Mouse (Mus musculus) liver, embryonic 11.5 days (tissue): ENCODE results near the gene Ino80d. TPM values are rescaled to one million over a fixed set of nuclear protein-coding genes. Genes with fewer than 3 reads are reported as not detected.

Source experiments
- ATAC-seq: fragments of 200-750 bp; cut with Nextera tagmentation; replicated peaks from 2 replicates; pipeline ENCODE4 v1.8.0; 2017; ENCODE audit warnings: moderate number of reproducible peaks, mild to moderate bottlenecking, moderate TSS enrichment, moderate library complexity; ENCODE audit not compliant: low FRiP score
- DNase-seq: peaks from one replicate; pipeline ENCODE4 v3.0.0-alpha.2; 2017; ENCODE audit warnings: low spot score
- H3K27ac ChIP-seq: fragments of 300-500 bp; sonication (generic); 2 replicates; pipeline ENCODE4 v1.5.1; 2014; ENCODE audit warnings: mild to moderate bottlenecking, low read depth, low read length, control low read depth
- H3K27me3 ChIP-seq: fragments of 300-500 bp; sonication (generic); replicated peaks from 2 replicates; pipeline ENCODE4 v1.6.1; 2014; ENCODE audit warnings: low read length, mixed read lengths; ENCODE audit not compliant: control insufficient read depth, insufficient read depth
- H3K36me3 ChIP-seq: fragments of 300-500 bp; sonication (generic); 2 replicates; pipeline ENCODE4 v1.6.1; 2014; ENCODE audit warnings: mild to moderate bottlenecking, low read length, moderate library complexity, mixed read lengths; ENCODE audit not compliant: control insufficient read depth, insufficient read depth
- H3K4me1 ChIP-seq: fragments of 300-500 bp; sonication (generic); replicated peaks from 2 replicates; pipeline ENCODE4 v1.6.1; 2014; ENCODE audit warnings: low read length, mixed read lengths; ENCODE audit not compliant: control insufficient read depth, insufficient read depth
- H3K4me2 ChIP-seq: fragments of 300-500 bp; sonication (generic); 2 replicates; pipeline ENCODE4 v1.6.1; 2014; ENCODE audit warnings: mild to moderate bottlenecking, control low read depth, moderate library complexity
- H3K4me3 ChIP-seq: fragments of 300-500 bp; sonication (generic); 2 replicates; pipeline ENCODE4 v1.5.1; 2014; ENCODE audit warnings: low read depth, low read length, control low read depth
- H3K9ac ChIP-seq: fragments of 300-500 bp; sonication (generic); 2 replicates; pipeline ENCODE4 v1.6.1; 2014; ENCODE audit warnings: low read depth, low read length, control low read depth
- H3K9me3 ChIP-seq: fragments of 300-500 bp; sonication (generic); 2 replicates; pipeline ENCODE4 v1.6.1; 2016; ENCODE audit warnings: low read length, inconsistent platforms, mixed read lengths; ENCODE audit not compliant: control insufficient read depth
- WGBS: fragments of 180-500 bp; shearing (Covaris S2); extraction: QIAGEN DNeasy Blood & Tissue Kit; methylation state at CpG from one replicate; pipeline ENCODE4 v1.1.7; 2014; 5-methylcytosine and 5-hydroxymethylcytosine counted together
- polyA plus RNA-seq: library from polyadenylated mRNA; unstranded; fragments of >200 nt; fragmentation: Nextera tagmentation; extraction: Ambion mirVana; gene quantifications from 2 replicates; pipeline ENCODE4 v1.2.1, GENCODE M21; 2014

Gene Ino80d
- polyA plus RNA-seq, 1 experiment from 2014 or later = 10.6 TPM

- Histone ChIP-seq H3K4me1 (peaks cover 5% of the 10 kb centered on the region), H3K9ac (no peak overlapping the region), H3K36me3 (peaks cover 40% of the 10 kb centered on the region), H3K4me3 (no peak overlapping the region), H3K27ac (no peak overlapping the region), H3K27me3 (no peaks in the 10 kb centered on the region), H3K9me3 (no peaks in the 10 kb centered on the region), H3K4me2 (no peak overlapping the region)
- no peak for DNase-seq
- 94% methylated on average over 3 of the region's 3 CpGs for WGBS
- ATAC-seq = no peak
Measured at GRCm38 (mm10) chr1:63057318-63057717, 57.1 kb downstream of the Ino80d start.

- no peak overlapping the region for H3K27ac ChIP-seq
- H3K4me1 ChIP-seq = peaks cover 5% of the 10 kb centered on the region
- WGBS = 89% methylated on average over 3 of the region's 3 CpGs
- H3K27me3 ChIP-seq = no peaks in the 10 kb centered on the region
- no peak overlapping the region for H3K4me3 ChIP-seq
- no peak for DNase-seq
- H3K9ac ChIP-seq = no peak overlapping the region
- H3K4me2 ChIP-seq = no peak overlapping the region
- peaks cover 32% of the 10 kb centered on the region for H3K36me3 ChIP-seq
- no peak for ATAC-seq
- H3K9me3 ChIP-seq = no peaks in the 10 kb centered on the region
Measured at GRCm38 (mm10) chr1:63055386-63055785, 59.1 kb downstream of the Ino80d start.

- Histone ChIP-seq H3K36me3 (0 out of 2 replicates have a peak, but pooled peaks cover 3% of the 10 kb centered on the region), H3K27me3 (no peaks in the 10 kb centered on the region), H3K4me3 (no peak overlapping the region), H3K4me2 (no peak overlapping the region), H3K9me3 (no peaks in the 10 kb centered on the region), H3K4me1 (no peaks in the 10 kb centered on the region), H3K27ac (no peak overlapping the region), H3K9ac (no peak overlapping the region)
- WGBS = 92% methylated on average over 8 of the region's 8 CpGs
- ATAC-seq (no peak), DNase-seq (no peak)
Measured at GRCm38 (mm10) chr1:63050866-63051265, 63.6 kb downstream of the Ino80d start.

- Histone ChIP-seq H3K36me3 (0 out of 2 replicates have a peak, but pooled peaks cover 3% of the 10 kb centered on the region), H3K9ac (no peak overlapping the region), H3K4me2 (no peak overlapping the region), H3K9me3 (no peaks in the 10 kb centered on the region), H3K27ac (no peak overlapping the region), H3K4me1 (no peaks in the 10 kb centered on the region), H3K4me3 (no peak overlapping the region), H3K27me3 (no peaks in the 10 kb centered on the region)
- ATAC-seq (no peak), DNase-seq (no peak)
- 81% methylated on average over 3 of the region's 3 CpGs for WGBS
Measured at GRCm38 (mm10) chr1:63049977-63050376, 64.5 kb downstream of the Ino80d start.

GRCm38 (mm10) chr1:63047983-63048382 is 66.5 kb downstream of the Ino80d start:
- ATAC-seq = no peak
- 88% methylated on average over 6 of the region's 6 CpGs for WGBS

GRCm38 (mm10) chr1:63032929-63033328 is 81.5 kb downstream of the Ino80d start:
- DNase-seq (no peak), ATAC-seq (no peak)
- Histone ChIP-seq H3K9me3 (no peaks in the 10 kb centered on the region), H3K36me3 (no peaks in the 10 kb centered on the region), H3K4me1 (no peaks in the 10 kb centered on the region), H3K4me2 (no peak overlapping the region), H3K9ac (no peak overlapping the region), H3K27ac (no peak overlapping the region), H3K4me3 (no peak overlapping the region), H3K27me3 (no peaks in the 10 kb centered on the region)
- 81% methylated on average over 3 of the region's 3 CpGs for WGBS

More at GRCm38 (mm10) chr1:63047983-63048382, 66.5 kb downstream of the Ino80d start:
- Histone ChIP-seq H3K36me3 (0 out of 2 replicates have a peak, but pooled peaks cover 3% of the 10 kb centered on the region), H3K27ac (no peak overlapping the region), H3K9me3 (no peaks in the 10 kb centered on the region), H3K4me1 (no peaks in the 10 kb centered on the region), H3K4me3 (no peak overlapping the region), H3K4me2 (no peak overlapping the region), H3K9ac (no peak overlapping the region), H3K27me3 (no peaks in the 10 kb centered on the region)
- no peak for DNase-seq

- no peak overlapping the region for H3K9ac ChIP-seq
- 64% methylated on average over 2 of the region's 2 CpGs for WGBS
- no peaks in the 10 kb centered on the region for H3K36me3 ChIP-seq
- no peak overlapping the region for H3K27ac ChIP-seq
- no peak for ATAC-seq
- no peak for DNase-seq
- no peak overlapping the region for H3K4me3 ChIP-seq
- H3K9me3 ChIP-seq = no peaks in the 10 kb centered on the region
- H3K27me3 ChIP-seq = no peaks in the 10 kb centered on the region
- H3K4me2 ChIP-seq = no peak overlapping the region
- H3K4me1 ChIP-seq = no peaks in the 10 kb centered on the region
Measured at GRCm38 (mm10) chr1:63019916-63020315, 94.6 kb downstream of the Ino80d start.

GRCm38 (mm10) chr1:63005013-63005646 is 109.3 kb downstream of the Ino80d start:
- no peak for ATAC-seq
- Histone ChIP-seq H3K4me3 (no peak overlapping the region), H3K36me3 (no peaks in the 10 kb centered on the region), H3K27me3 (no peaks in the 10 kb centered on the region), H3K9me3 (no peaks in the 10 kb centered on the region), H3K27ac (no peak overlapping the region), H3K9ac (no peak overlapping the region), H3K4me2 (no peak overlapping the region), H3K4me1 (no peaks in the 10 kb centered on the region)
- 55% methylated on average over 12 of the region's 12 CpGs for WGBS
- DNase-seq = no peak

GRCm38 (mm10) chr1:63001874-63002273 is 112.6 kb downstream of the Ino80d start:
- Histone ChIP-seq H3K4me3 (no peak overlapping the region), H3K4me1 (no peaks in the 10 kb centered on the region), H3K27ac (no peak overlapping the region), H3K36me3 (no peaks in the 10 kb centered on the region), H3K9me3 (no peaks in the 10 kb centered on the region), H3K27me3 (no peaks in the 10 kb centered on the region), H3K4me2 (no peak overlapping the region), H3K9ac (no peak overlapping the region)
- WGBS = 62% methylated on average over 3 of the region's 3 CpGs
- ATAC-seq (no peak), DNase-seq (no peak)
